Mouse (Mus musculus) bone marrow macrophage, adult 2 months (primary cell): ENCODE measurements around the gene Bglap2.

ENCODE experiments used
- CTCF ChIP-seq: IDR thresholded peaks from 2 replicates; pipeline ENCODE4 v1.5.1; 2012; ENCODE audit warnings: low read depth, mild to moderate bottlenecking, low read length, moderate library complexity
- POLR2A ChIP-seq: IDR thresholded peaks from 2 replicates; pipeline ENCODE4 v1.6.1; 2012; ENCODE audit warnings: mild to moderate bottlenecking, low read depth, low read length, borderline replicate concordance

DNA sequence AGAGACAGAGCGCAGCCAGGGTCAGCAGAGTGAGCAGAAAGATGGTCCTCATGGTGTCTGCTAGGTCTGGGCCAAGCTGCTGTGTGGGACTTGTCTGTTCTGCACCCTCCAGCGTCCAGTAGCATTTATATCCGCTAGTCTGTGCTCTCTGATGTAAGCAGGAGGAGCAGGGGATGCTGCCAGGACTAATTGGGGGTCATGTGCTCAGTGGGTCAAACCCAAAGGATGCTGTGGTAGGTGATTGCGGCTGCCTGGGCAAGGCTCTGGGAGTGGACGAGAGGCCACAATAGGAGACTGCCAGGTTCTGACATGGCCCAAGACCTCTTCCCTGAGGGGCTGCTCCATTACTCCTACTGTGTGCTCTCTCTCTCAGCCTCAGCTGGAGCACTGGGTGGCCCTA, 5.9 kb upstream of the Bglap2 start, which contains the start of gene Bglap:
- TF ChIP-seq CTCF, result no peak
- TF ChIP-seq POLR2A, result no peak
